Mouse (Mus musculus) heart, adult 11 months (tissue): ENCODE data around the gene Hunk.
A peak's percentile ranks its signal among the peaks of the same experiment; 100 is the strongest.

Source experiments
- DNase-seq: peaks from one replicate; pipeline ENCODE4 v3.0.0; 2022

Hunk gene

GRCm38 (mm10) chr16:90439493-90439892, 53.7 kb downstream of the Hunk start:
- no peak for DNase-seq

GRCm38 (mm10) chr16:90440654-90441053, 54.8 kb downstream of the Hunk start:
- no peak for DNase-seq

GRCm38 (mm10) chr16:90442991-90443390, 57.2 kb downstream of the Hunk start:
- DNase-seq, result no peak

GRCm38 (mm10) chr16:90453197-90453596, 67.4 kb downstream of the Hunk start:
- DNase-seq, result peak; percentile 96

GRCm38 (mm10) chr16:90456495-90457125, 70.8 kb downstream of the Hunk start:
- DNase-seq, result peak; percentile 79

- peak; percentile 96 for DNase-seq
Measured at GRCm38 (mm10) chr16:90458899-90459610, 73.2 kb downstream of the Hunk start.

GRCm38 (mm10) chr16:90461304-90461905, 75.6 kb downstream of the Hunk start:
- peak; percentile 92 for DNase-seq

- DNase-seq, result peak; percentile 94
Measured at GRCm38 (mm10) chr16:90462728-90463275, 77.0 kb downstream of the Hunk start.

- no peak for DNase-seq
Measured at GRCm38 (mm10) chr16:90465154-90465553, 79.3 kb downstream of the Hunk start.

GRCm38 (mm10) chr16:90468286-90468685, 82.5 kb downstream of the Hunk start:
- no peak for DNase-seq

- DNase-seq, result peak; percentile 84
Measured at GRCm38 (mm10) chr16:90475701-90476229, 90.0 kb downstream of the Hunk start.

GRCm38 (mm10) chr16:90481612-90482011, 95.8 kb downstream of the Hunk start:
- no peak for DNase-seq

GRCm38 (mm10) chr16:90483341-90483740, 97.5 kb downstream of the Hunk start:
- DNase-seq, result no peak

- DNase-seq, result no peak
Measured at GRCm38 (mm10) chr16:90485125-90485524, 99.3 kb downstream of the Hunk start.

- DNase-seq, result no peak
Measured at GRCm38 (mm10) chr16:90485599-90485998, 99.8 kb downstream of the Hunk start.

- DNase-seq, result peak; percentile 92
Measured at GRCm38 (mm10) chr16:90490066-90490465, 104.3 kb downstream of the Hunk start.

GRCm38 (mm10) chr16:90491898-90492499, 106.2 kb downstream of the Hunk start:
- DNase-seq, result no peak

GRCm38 (mm10) chr16:90496930-90497329, 111.1 kb downstream of the Hunk start:
- DNase-seq, result no peak

GRCm38 (mm10) chr16:90497749-90498464, 112.1 kb downstream of the Hunk start:
- DNase-seq, result peak; percentile 76

- no peak for DNase-seq
Measured at GRCm38 (mm10) chr16:90500809-90501208, 115.0 kb downstream of the Hunk start.

GRCm38 (mm10) chr16:90505252-90505651, 119.4 kb downstream of the Hunk start:
- peak; percentile 87 for DNase-seq

- peak; percentile 89 for DNase-seq
Measured at GRCm38 (mm10) chr16:90505680-90506079, 119.9 kb downstream of the Hunk start.
